Mouse (Mus musculus) CD4-positive, CD25-positive, alpha-beta regulatory T cell, adult 4 months (primary cell): ENCODE results near the gene Cd209b. TPM values are rescaled to one million over a fixed set of nuclear protein-coding genes. Genes with fewer than 3 reads are reported as not detected.

ENCODE experiments used
- ATAC-seq: one replicate; pipeline ENCODE4 v1.8.0; 2017
- polyA plus RNA-seq, 2 experiments: library from polyadenylated mRNA; unstranded; fragments of 100-300 nt; shearing (Covaris generic); gene quantifications; one replicate each; pipeline ENCODE4 v1.2.1; 2017

Cd209b gene
- polyA plus RNA-seq = under 1 TPM in 1 of 2 experiments, not detected in 1; 0.70 TPM

- ATAC-seq = no peak
Observed at GRCm38 (mm10) chr8:3926744-3927143, at the start of gene Cd209b. Cd209b (minus strand) TSS chr8:3926844.

GRCm38 (mm10) chr8:3956037-3956436, 29.4 kb upstream of the Cd209b start:
- ATAC-seq = no peak

DNA sequence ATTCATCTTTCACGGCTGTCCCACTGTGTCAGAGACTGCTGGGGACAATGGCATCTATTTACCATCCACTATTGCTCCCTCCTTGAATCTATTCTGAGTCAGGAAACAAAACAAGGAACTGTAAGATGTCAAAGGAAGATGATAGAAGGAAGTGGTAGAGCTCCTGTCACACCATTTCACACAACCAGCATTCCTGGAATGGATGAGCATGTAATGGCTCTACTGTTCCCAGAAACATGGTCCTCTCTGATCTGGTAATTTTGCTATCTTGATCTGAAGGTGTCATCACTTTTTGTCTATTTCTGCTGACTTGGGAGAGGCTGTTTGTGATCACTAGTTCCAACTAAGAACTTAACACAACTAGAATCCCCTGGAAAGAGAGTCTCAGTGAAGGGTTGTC, 28.0 kb upstream of the Cd209b start, which contains the start of gene Cd209c:
TSS of gene Cd209c (minus strand) at position 101 of the 400 bp plus-strand sequence.
- ATAC-seq = no peak

DNA sequence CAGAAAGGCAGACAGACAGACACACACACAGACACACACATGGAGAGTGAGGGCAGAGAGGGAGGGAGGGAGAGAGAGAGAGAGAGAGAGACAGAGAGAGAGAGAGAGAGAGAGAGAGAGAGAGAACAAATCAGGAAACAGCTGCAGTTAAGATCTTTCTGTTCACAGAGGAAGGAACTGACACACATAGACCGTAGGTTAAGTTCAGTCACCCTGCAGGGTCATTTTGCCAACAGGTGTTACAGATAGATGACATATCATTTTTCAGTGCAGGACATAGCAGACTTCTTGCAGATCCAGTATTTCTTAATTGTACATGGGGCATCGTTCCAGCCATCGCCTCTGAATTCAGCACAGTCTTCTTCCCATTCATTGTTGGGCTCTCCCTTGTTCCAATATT, 13.4 kb upstream of the Cd209b start:
- no peak for ATAC-seq

DNA sequence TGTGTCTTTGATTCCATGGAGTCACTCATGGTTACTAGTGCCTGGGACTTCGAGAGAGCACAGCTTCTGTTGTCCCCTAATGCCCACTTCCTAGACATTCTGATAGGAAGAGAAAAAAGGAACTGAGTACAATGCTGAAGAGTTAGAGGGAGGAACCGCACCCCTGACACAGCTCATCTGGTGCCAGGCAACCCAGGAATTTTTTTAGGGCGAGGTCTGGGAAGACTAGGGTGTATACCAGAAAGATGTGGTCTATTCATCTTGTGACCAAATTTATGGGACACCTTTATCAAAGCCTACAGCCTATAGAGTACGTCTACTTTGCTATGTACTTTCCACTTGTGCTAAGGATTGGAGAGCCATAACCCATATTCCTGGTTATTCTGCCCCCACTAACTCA, 48.2 kb downstream of the Cd209b start, which contains the start of gene Cd209d:
TSS of gene Cd209d (minus strand) at position 101 of the 400 bp plus-strand sequence.
- ATAC-seq = no peak

DNA sequence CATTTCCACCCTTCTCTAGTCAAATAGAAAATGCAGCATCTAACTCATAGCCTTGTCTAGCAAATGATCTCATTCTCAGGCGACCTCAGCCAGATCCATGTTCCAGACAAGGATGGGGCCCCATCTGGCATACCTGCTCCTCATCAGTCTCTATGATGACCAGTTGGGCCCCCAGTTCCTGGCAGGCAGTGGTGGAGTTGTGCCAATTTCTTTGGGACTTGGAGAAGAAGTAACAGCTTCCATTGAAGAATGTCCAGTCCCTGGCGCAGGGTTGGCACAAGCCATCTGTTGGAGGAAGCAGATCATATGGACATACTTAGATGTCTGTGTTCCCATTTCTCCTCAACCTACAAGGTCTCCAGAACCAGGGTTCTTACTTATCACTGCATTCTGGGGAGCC, 50.5 kb downstream of the Cd209b start:
- no peak for ATAC-seq

Other genes with a start within 250 kb of the Cd209b start
- gene Fcer2a, start 232.7 kb downstream of the Cd209b start, polyA plus RNA-seq = 10 to 100 TPM in 1 of 2 experiments, under 1 TPM in 1; 0.38 to 12.4 TPM
- not detected for gene Clec4g, start 206.2 kb downstream of the Cd209b start, polyA plus RNA-seq
- gene Cd209a, start 177.9 kb downstream of the Cd209b start, polyA plus RNA-seq = not detected
- not detected for gene Cd209e, start 72.5 kb downstream of the Cd209b start, polyA plus RNA-seq
- not detected for gene Cd209d, start 48.3 kb downstream of the Cd209b start, polyA plus RNA-seq
- not detected for gene Cd209c, start 27.9 kb upstream of the Cd209b start, polyA plus RNA-seq
- gene Cd209f, start 179.0 kb upstream of the Cd209b start, polyA plus RNA-seq = under 1 TPM in 1 of 2 experiments, not detected in 1; 0.30 TPM
- under 1 TPM in 1 of 2 experiments, not detected in 1; 0.15 TPM for gene Cd209g, start 207.3 kb upstream of the Cd209b start, polyA plus RNA-seq
- gene Evi5l, start 239.7 kb upstream of the Cd209b start, polyA plus RNA-seq = 1 to 10 TPM; 5.6 to 7.8 TPM